Mouse (Mus musculus): ENCODE measurements around the gene Srebf1. TPM values are rescaled to one million over a fixed set of nuclear protein-coding genes. Genes with fewer than 3 reads are reported as not detected.

Gene Srebf1
- polyA plus RNA-seq, 1 experiment = 89.1 TPM

GRCm38 (mm10) chr11:60189501-60190040, 32.8 kb downstream of the Srebf1 start:
- peak; percentile 24 for DNase-seq
- no peak for TF ChIP-seq CTCF (conservative IDR thresholded peaks at IDR 0.05; ENCODE audit: insufficient read depth, insufficient read length, low read depth, low read length)
- TF ChIP-seq POLR2A (IDR thresholded peaks at IDR 0.05; ENCODE audit: low read depth, low read length) = no peak
- no peaks in the 10 kb centered on the region for H3K4me1 ChIP-seq (ENCODE audit: control insufficient read depth, insufficient read depth, low read length)
- H3K27ac ChIP-seq (ENCODE audit: insufficient read depth, low read depth, low read length) = no peak overlapping the region
- H3K4me3 ChIP-seq (ENCODE audit: insufficient read depth, low read depth, low read length) = no peak overlapping the region
- no peaks in the 10 kb centered on the region for H3K36me3 ChIP-seq (ENCODE audit: control insufficient read depth, insufficient read depth, low read length)
- H3K27me3 ChIP-seq (replicated peaks; ENCODE audit: control insufficient read depth, insufficient read depth, low read length) = no peaks in the 10 kb centered on the region
- 68% methylated on average over 21 of the region's 21 CpGs for WGBS

- 86% methylated on average over 25 of the region's 25 CpGs for WGBS
- no peaks in the 10 kb centered on the region for H3K27me3 ChIP-seq (replicated peaks; ENCODE audit: control insufficient read depth, insufficient read depth, low read length)
- H3K4me1 ChIP-seq (ENCODE audit: control insufficient read depth, insufficient read depth, low read length) = 0 out of 2 replicates have a peak, but pooled peaks cover 4% of the 10 kb centered on the region
- no peak overlapping the region for H3K4me3 ChIP-seq (ENCODE audit: insufficient read depth, low read depth, low read length)
- no peak for TF ChIP-seq POLR2A (IDR thresholded peaks at IDR 0.05; ENCODE audit: low read depth, low read length)
- TF ChIP-seq CTCF (conservative IDR thresholded peaks at IDR 0.05; ENCODE audit: insufficient read depth, insufficient read length, low read depth, low read length) = no peak
- DNase-seq = no peak
- no peaks in the 10 kb centered on the region for H3K36me3 ChIP-seq (ENCODE audit: control insufficient read depth, insufficient read depth, low read length)
- no peak overlapping the region for H3K27ac ChIP-seq (ENCODE audit: insufficient read depth, low read depth, low read length)
These were observed 34.0 kb downstream of the Srebf1 start for GRCm38 (mm10) chr11:60188275-60188853.

GRCm38 (mm10) chr11:60187070-60187469, 35.3 kb downstream of the Srebf1 start:
- H3K4me3 ChIP-seq (ENCODE audit: insufficient read depth, low read depth, low read length) = no peak overlapping the region
- no peak for TF ChIP-seq CTCF (conservative IDR thresholded peaks at IDR 0.05; ENCODE audit: insufficient read depth, insufficient read length, low read depth, low read length)
- no peak for TF ChIP-seq POLR2A (IDR thresholded peaks at IDR 0.05; ENCODE audit: low read depth, low read length)
- 87% methylated on average over 11 of the region's 11 CpGs for WGBS
- DNase-seq = no peak
- H3K36me3 ChIP-seq (ENCODE audit: control insufficient read depth, insufficient read depth, low read length) = no peaks in the 10 kb centered on the region
- no peaks in the 10 kb centered on the region for H3K27me3 ChIP-seq (replicated peaks; ENCODE audit: control insufficient read depth, insufficient read depth, low read length)
- H3K27ac ChIP-seq (ENCODE audit: insufficient read depth, low read depth, low read length) = no peak overlapping the region
- peaks cover 12% of the 10 kb centered on the region for H3K4me1 ChIP-seq (ENCODE audit: control insufficient read depth, insufficient read depth, low read length)

- WGBS = 76% methylated on average over 20 of the region's 20 CpGs
- no peaks in the 10 kb centered on the region for H3K36me3 ChIP-seq (ENCODE audit: control insufficient read depth, insufficient read depth, low read length)
- no peaks in the 10 kb centered on the region for H3K27me3 ChIP-seq (replicated peaks; ENCODE audit: control insufficient read depth, insufficient read depth, low read length)
- TF ChIP-seq POLR2A (IDR thresholded peaks at IDR 0.05; ENCODE audit: low read depth, low read length) (no peak), CTCF (conservative IDR thresholded peaks at IDR 0.05; ENCODE audit: insufficient read depth, insufficient read length, low read depth, low read length) (no peak)
- H3K4me1 ChIP-seq (ENCODE audit: control insufficient read depth, insufficient read depth, low read length) = peaks cover 16% of the 10 kb centered on the region
- no peak overlapping the region for H3K27ac ChIP-seq (ENCODE audit: insufficient read depth, low read depth, low read length)
- no peak for DNase-seq
- no peak overlapping the region for H3K4me3 ChIP-seq (ENCODE audit: insufficient read depth, low read depth, low read length)
These were observed 36.8 kb downstream of the Srebf1 start for GRCm38 (mm10) chr11:60185396-60186231.

GRCm38 (mm10) chr11:60184346-60185325, 37.7 kb downstream of the Srebf1 start:
- no peak for DNase-seq

GRCm38 (mm10) chr11:60182741-60183140, 39.6 kb downstream of the Srebf1 start:
- Histone ChIP-seq H3K27ac (ENCODE audit: insufficient read depth, low read depth, low read length) (no peak overlapping the region), H3K27me3 (replicated peaks; ENCODE audit: control insufficient read depth, insufficient read depth, low read length) (no peaks in the 10 kb centered on the region), H3K4me1 (ENCODE audit: control insufficient read depth, insufficient read depth, low read length) (peaks cover 20% of the 10 kb centered on the region), H3K4me3 (ENCODE audit: insufficient read depth, low read depth, low read length) (no peak overlapping the region), H3K36me3 (ENCODE audit: control insufficient read depth, insufficient read depth, low read length) (no peaks in the 10 kb centered on the region)
- TF ChIP-seq POLR2A (IDR thresholded peaks at IDR 0.05; ENCODE audit: low read depth, low read length) (no peak), CTCF (conservative IDR thresholded peaks at IDR 0.05; ENCODE audit: insufficient read depth, insufficient read length, low read depth, low read length) (no peak)
- no peak for DNase-seq
- WGBS = 36% methylated on average over 2 of the region's 2 CpGs

More at GRCm38 (mm10) chr11:60184346-60185325, 37.7 kb downstream of the Srebf1 start:
- Histone ChIP-seq H3K4me3 (ENCODE audit: insufficient read depth, low read depth, low read length) (no peak overlapping the region), H3K27ac (ENCODE audit: insufficient read depth, low read depth, low read length) (no peak overlapping the region), H3K4me1 (ENCODE audit: control insufficient read depth, insufficient read depth, low read length) (peaks cover 16% of the 10 kb centered on the region), H3K36me3 (ENCODE audit: control insufficient read depth, insufficient read depth, low read length) (no peaks in the 10 kb centered on the region), H3K27me3 (replicated peaks; ENCODE audit: control insufficient read depth, insufficient read depth, low read length) (no peaks in the 10 kb centered on the region)
- WGBS = 79% methylated on average over 22 of the region's 22 CpGs
- no peak for TF ChIP-seq CTCF (conservative IDR thresholded peaks at IDR 0.05; ENCODE audit: insufficient read depth, insufficient read length, low read depth, low read length)
- TF ChIP-seq POLR2A (IDR thresholded peaks at IDR 0.05; ENCODE audit: low read depth, low read length) = no peak
